Comparison of ENCODE assay signal across 34 mouse cellular contexts in the genomic region with DNA sequence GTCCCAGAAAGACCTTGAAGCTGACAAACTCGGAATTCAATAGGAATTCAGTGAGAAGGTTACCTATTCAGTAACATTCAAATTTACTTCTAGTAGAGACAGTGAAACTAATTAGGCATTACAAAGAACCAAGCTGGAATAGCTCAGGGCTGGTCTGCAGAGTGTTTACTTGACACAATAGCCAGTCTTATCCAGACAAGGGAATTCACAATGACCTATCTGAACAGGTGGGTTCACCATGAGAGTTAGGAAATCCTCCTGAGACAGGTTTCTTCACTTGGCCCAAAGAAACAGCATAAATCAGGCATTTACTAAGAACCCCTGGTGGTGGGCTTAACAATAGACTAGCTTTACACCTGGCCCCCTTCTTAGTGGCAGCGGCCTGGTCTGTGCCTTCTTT. TPM values are rescaled to one million over a fixed set of nuclear protein-coding genes. Genes with fewer than 3 reads are reported as not detected.
"Had no signal": no experiment of that assay in that cellular context is flagged by ENCODE, and none has a peak within 500 bp of the region (broad histone marks: within the 10 kb centered on the region; RNA-seq: fewer than 3 reads in every experiment).

No protein-coding gene starts in this region.

RNA-seq across cellular contexts. Expression of a gene that starts 12.5 kb away (rescaled TPM):
- total RNA-seq: hematopoietic stem cell, adult 5-6 weeks; layer of hippocampus, postnatal 10 days had no signal
- polyA plus RNA-seq: heart, embryonic 13.5 days; heart, embryonic 14.5 days; heart, embryonic 15.5 days; hindbrain, embryonic 10.5 days; hindbrain, embryonic 11.5 days; hindbrain, embryonic 12.5 days; hindbrain, embryonic 13.5 days; hindbrain, embryonic 14.5 days; hindbrain, embryonic 15.5 days; hindbrain, embryonic 16.5 days; inflammation-experienced regulatory T-cells, adult 6 months; kidney, embryonic 14.5 days had no signal

RNA-seq across cellular contexts. Expression of a gene that starts 29.0 kb away (rescaled TPM):
- total RNA-seq: hematopoietic stem cell, adult 5-6 weeks had no signal
- polyA plus RNA-seq: heart, embryonic 15.5 days; inflammation-experienced regulatory T-cells, adult 6 months; kidney, embryonic 14.5 days; kidney, embryonic 15.5 days had no signal

RNA-seq across cellular contexts. Expression of a gene that starts 47.4 kb away (rescaled TPM):
- total RNA-seq: heart, postnatal 10 days; heart, postnatal 14 days; heart, postnatal 25 days; heart, postnatal 36 days; heart, postnatal 4 days; hematopoietic stem cell, adult 5-6 weeks; hindbrain, postnatal 0 days; layer of hippocampus, adult 18-20 months; layer of hippocampus, adult 2 months; layer of hippocampus, adult 8-10 months; layer of hippocampus, postnatal 10 days; layer of hippocampus, postnatal 14 days; layer of hippocampus, postnatal 25 days; layer of hippocampus, postnatal 36 days; left cerebral cortex, adult 18-20 months; left cerebral cortex, adult 2 months; left cerebral cortex, adult 8-10 months had no signal
- polyA plus RNA-seq: heart, embryonic 13.5 days; heart, embryonic 14.5 days; heart, embryonic 16.5 days; hindbrain, embryonic 10.5 days; hindbrain, embryonic 11.5 days; hindbrain, embryonic 12.5 days; hindbrain, embryonic 13.5 days; hindbrain, embryonic 14.5 days; hindbrain, embryonic 15.5 days; hindbrain, embryonic 16.5 days; hindbrain, postnatal 0 days; inflammation-experienced regulatory T-cells, adult 6 months; intestine, embryonic 14.5 days; intestine, postnatal 0 days; kidney, embryonic 14.5 days; kidney, embryonic 15.5 days; kidney, embryonic 16.5 days had no signal
